Mouse (Mus musculus) stomach, embryonic 15.5 days (tissue): ENCODE measurements around the gene Pex5. TPM values are rescaled to one million over a fixed set of nuclear protein-coding genes. Genes with fewer than 3 reads are reported as not detected.

Experiments used
- ATAC-seq: fragments of 200-750 bp; cut with Nextera tagmentation; 2 replicates; pipeline ENCODE4 v1.8.0; 2017; ENCODE audit warnings: low read depth, moderate number of reproducible peaks, moderate TSS enrichment; ENCODE audit not compliant: insufficient read depth, low FRiP score
- H3K27ac ChIP-seq: fragments of 300-500 bp; sonication (generic); 2 replicates; pipeline ENCODE4 v1.5.1; 2015; ENCODE audit warnings: mild to moderate bottlenecking, inconsistent platforms
- H3K27me3 ChIP-seq: fragments of 300-500 bp; sonication (generic); replicated peaks from 2 replicates; pipeline ENCODE4 v1.6.1; 2015; ENCODE audit warnings: inconsistent platforms
- H3K36me3 ChIP-seq: fragments of 300-500 bp; sonication (generic); 2 replicates; pipeline ENCODE4 v1.6.1; 2015; ENCODE audit warnings: inconsistent platforms
- H3K4me1 ChIP-seq: fragments of 300-500 bp; sonication (generic); 2 replicates; pipeline ENCODE4 v1.6.1; 2015; ENCODE audit warnings: inconsistent platforms
- H3K4me2 ChIP-seq: fragments of 300-500 bp; sonication (generic); 2 replicates; pipeline ENCODE4 v1.6.1; 2015; ENCODE audit warnings: mild to moderate bottlenecking, inconsistent platforms
- H3K4me3 ChIP-seq: fragments of 300-500 bp; sonication (generic); replicated peaks from 2 replicates; pipeline ENCODE4 v1.5.1; 2015; ENCODE audit warnings: inconsistent platforms
- H3K9ac ChIP-seq: fragments of 300-500 bp; sonication (generic); 2 replicates; pipeline ENCODE4 v1.6.1; 2015; ENCODE audit warnings: inconsistent platforms
- H3K9me3 ChIP-seq: fragments of 300-500 bp; sonication (generic); 2 replicates; pipeline ENCODE4 v1.6.1; 2016; ENCODE audit warnings: inconsistent platforms
- WGBS: fragments of 180-500 bp; shearing (Covaris S2); methylation state at CpG from one replicate; pipeline ENCODE4 v1.1.7; 2015; 5-methylcytosine and 5-hydroxymethylcytosine counted together
- polyA plus RNA-seq: library from polyadenylated mRNA; unstranded; fragments of >200 nt; fragmentation: Nextera tagmentation; extraction: Ambion mirVana; gene quantifications from 2 replicates; pipeline ENCODE4 v1.2.1, GENCODE M21; 2015

Pex5 gene
- polyA plus RNA-seq, 1 experiment from 2014 or later, result 39.8 TPM

GRCm38 (mm10) chr6:124446459-124446858 lies 31.6 kb upstream of the Pex5 start:
- no peak for ATAC-seq
- Histone ChIP-seq H3K27me3 (no peaks in the 10 kb centered on the region), H3K36me3 (no peaks in the 10 kb centered on the region), H3K4me1 (no peaks in the 10 kb centered on the region), H3K9me3 (no peaks in the 10 kb centered on the region), H3K4me3 (no peak overlapping the region), H3K27ac (no peak overlapping the region), H3K9ac (no peak overlapping the region), H3K4me2 (no peak overlapping the region)
- WGBS, result 93% methylated on average over 9 of the region's 9 CpGs

- ATAC-seq, result no peak
- 83% methylated on average over 2 of the region's 2 CpGs for WGBS
- Histone ChIP-seq H3K27me3 (no peaks in the 10 kb centered on the region), H3K4me2 (no peak overlapping the region), H3K9me3 (no peaks in the 10 kb centered on the region), H3K4me3 (no peak overlapping the region), H3K4me1 (no peaks in the 10 kb centered on the region), H3K9ac (no peak overlapping the region), H3K27ac (no peak overlapping the region), H3K36me3 (no peaks in the 10 kb centered on the region)
Measured at GRCm38 (mm10) chr6:124446024-124446423, 31.2 kb upstream of the Pex5 start.

GRCm38 (mm10) chr6:124443338-124443737 lies 28.5 kb upstream of the Pex5 start:
- Histone ChIP-seq H3K27me3 (no peaks in the 10 kb centered on the region), H3K9ac (no peak overlapping the region), H3K9me3 (no peaks in the 10 kb centered on the region), H3K4me2 (no peak overlapping the region), H3K4me3 (no peak overlapping the region), H3K27ac (no peak overlapping the region), H3K36me3 (no peaks in the 10 kb centered on the region), H3K4me1 (no peaks in the 10 kb centered on the region)
- WGBS, result 75% methylated on average over 2 of the region's 2 CpGs
- ATAC-seq, result no peak

- 83% methylated on average over 7 of the region's 7 CpGs for WGBS
- ATAC-seq, result no peak
- Histone ChIP-seq H3K9me3 (no peaks in the 10 kb centered on the region), H3K9ac (no peak overlapping the region), H3K4me2 (no peak overlapping the region), H3K4me3 (no peak overlapping the region), H3K27me3 (no peaks in the 10 kb centered on the region), H3K36me3 (no peaks in the 10 kb centered on the region), H3K4me1 (no peaks in the 10 kb centered on the region), H3K27ac (no peak overlapping the region)
Measured at GRCm38 (mm10) chr6:124436245-124436644, 21.4 kb upstream of the Pex5 start.

- H3K36me3 ChIP-seq, result no peaks in the 10 kb centered on the region
- H3K27me3 ChIP-seq, result no peaks in the 10 kb centered on the region
- no peaks in the 10 kb centered on the region for H3K9me3 ChIP-seq
- H3K9ac ChIP-seq, result no peak overlapping the region
- no peak overlapping the region for H3K4me2 ChIP-seq
- no peak overlapping the region for H3K4me3 ChIP-seq
- no peak overlapping the region for H3K27ac ChIP-seq
- H3K4me1 ChIP-seq, result no peaks in the 10 kb centered on the region
- WGBS, result 75% methylated on average over 5 of the region's 5 CpGs
- ATAC-seq, result no peak
Measured at GRCm38 (mm10) chr6:124435173-124435572, 20.3 kb upstream of the Pex5 start.

GRCm38 (mm10) chr6:124433688-124434324 lies 18.9 kb upstream of the Pex5 start:
- H3K4me1 ChIP-seq, result no peaks in the 10 kb centered on the region
- H3K9me3 ChIP-seq, result no peaks in the 10 kb centered on the region
- WGBS, result 90% methylated on average over 8 of the region's 8 CpGs
- H3K27me3 ChIP-seq, result no peaks in the 10 kb centered on the region
- no peaks in the 10 kb centered on the region for H3K36me3 ChIP-seq
- H3K4me3 ChIP-seq, result no peak overlapping the region
- H3K9ac ChIP-seq, result no peak overlapping the region
- H3K27ac ChIP-seq, result no peak overlapping the region
- no peak for ATAC-seq
- H3K4me2 ChIP-seq, result no peak overlapping the region

- Histone ChIP-seq H3K9me3 (no peaks in the 10 kb centered on the region), H3K4me1 (no peaks in the 10 kb centered on the region), H3K4me3 (no peak overlapping the region), H3K9ac (no peak overlapping the region), H3K27ac (no peak overlapping the region), H3K27me3 (no peaks in the 10 kb centered on the region), H3K36me3 (no peaks in the 10 kb centered on the region), H3K4me2 (no peak overlapping the region)
- ATAC-seq, result no peak
- 56% methylated on average over 8 of the region's 8 CpGs for WGBS
Measured at GRCm38 (mm10) chr6:124430784-124431495, 16.1 kb upstream of the Pex5 start.

- WGBS, result 70% methylated on average over 3 of the region's 3 CpGs
- H3K9ac ChIP-seq, result no peak overlapping the region
- no peaks in the 10 kb centered on the region for H3K4me1 ChIP-seq
- ATAC-seq, result no peak
- no peak overlapping the region for H3K4me2 ChIP-seq
- no peak overlapping the region for H3K27ac ChIP-seq
- H3K9me3 ChIP-seq, result no peaks in the 10 kb centered on the region
- no peaks in the 10 kb centered on the region for H3K27me3 ChIP-seq
- H3K36me3 ChIP-seq, result no peaks in the 10 kb centered on the region
- no peak overlapping the region for H3K4me3 ChIP-seq
Measured at GRCm38 (mm10) chr6:124430379-124430778, 15.5 kb upstream of the Pex5 start.

- Histone ChIP-seq H3K9ac (no peak overlapping the region), H3K4me1 (no peaks in the 10 kb centered on the region), H3K4me2 (no peak overlapping the region), H3K27me3 (no peaks in the 10 kb centered on the region), H3K36me3 (no peaks in the 10 kb centered on the region), H3K4me3 (no peak overlapping the region), H3K27ac (no peak overlapping the region), H3K9me3 (no peaks in the 10 kb centered on the region)
- 66% methylated on average over 5 of the region's 6 CpGs for WGBS
- no peak for ATAC-seq
Measured at GRCm38 (mm10) chr6:124427791-124428576, 13.1 kb upstream of the Pex5 start.

- no peak overlapping the region for H3K9ac ChIP-seq
- no peak for ATAC-seq
- WGBS, result 79% methylated on average over 7 of the region's 7 CpGs
- H3K27ac ChIP-seq, result no peak overlapping the region
- H3K36me3 ChIP-seq, result no peaks in the 10 kb centered on the region
- H3K4me2 ChIP-seq, result no peak overlapping the region
- H3K27me3 ChIP-seq, result no peaks in the 10 kb centered on the region
- no peaks in the 10 kb centered on the region for H3K4me1 ChIP-seq
- H3K4me3 ChIP-seq, result no peak overlapping the region
- H3K9me3 ChIP-seq, result no peaks in the 10 kb centered on the region
Measured at GRCm38 (mm10) chr6:124427289-124427688, 12.4 kb upstream of the Pex5 start.

- Histone ChIP-seq H3K4me1 (no peaks in the 10 kb centered on the region), H3K9me3 (no peaks in the 10 kb centered on the region), H3K9ac (no peak overlapping the region), H3K36me3 (no peaks in the 10 kb centered on the region), H3K27ac (no peak overlapping the region), H3K4me2 (no peak overlapping the region), H3K4me3 (no peak overlapping the region), H3K27me3 (no peaks in the 10 kb centered on the region)
- no peak for ATAC-seq
- 50% methylated on average over 3 of the region's 3 CpGs for WGBS
Measured at GRCm38 (mm10) chr6:124426604-124427003, 11.7 kb upstream of the Pex5 start.

GRCm38 (mm10) chr6:124425523-124425922 lies 10.7 kb upstream of the Pex5 start:
- Histone ChIP-seq H3K27me3 (no peaks in the 10 kb centered on the region), H3K4me2 (no peak overlapping the region), H3K4me3 (no peak overlapping the region), H3K27ac (no peak overlapping the region), H3K9me3 (no peaks in the 10 kb centered on the region), H3K4me1 (no peaks in the 10 kb centered on the region), H3K9ac (no peak overlapping the region), H3K36me3 (no peaks in the 10 kb centered on the region)
- WGBS, result 65% methylated on average over 6 of the region's 6 CpGs
- ATAC-seq, result no peak
